Mouse (Mus musculus): ENCODE results near the gene Suclg2. TPM values are rescaled to one million over a fixed set of nuclear protein-coding genes. Genes with fewer than 3 reads are reported as not detected.

The Suclg2 gene
- polyA plus RNA-seq, 1 experiment from 2014 or later: 51.5 TPM

DNA sequence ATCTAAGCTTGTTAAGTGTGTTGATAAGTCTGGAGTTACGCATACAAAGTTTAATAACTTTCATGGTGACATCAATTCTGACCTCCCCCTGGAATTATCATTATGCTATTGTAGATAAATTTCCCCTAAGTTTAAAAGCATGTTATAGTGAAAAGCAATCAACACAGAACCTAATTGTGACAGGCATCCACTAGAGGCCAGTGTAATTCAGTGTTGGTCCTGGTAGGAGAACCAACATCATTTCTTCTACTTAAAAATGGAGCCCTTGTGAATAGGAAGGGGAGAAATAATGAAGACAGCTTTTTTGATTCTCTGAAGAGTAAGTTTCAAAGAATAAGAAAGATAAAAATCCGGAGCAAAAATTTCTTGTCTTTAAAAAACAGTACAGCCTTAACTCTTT lies 200.2 kb downstream of the Suclg2 start:
- H3K9me3 ChIP-seq (replicated peaks): no peaks in the 10 kb centered on the region
- no peak overlapping the region for H3K27ac ChIP-seq (replicated peaks)
- H3K36me3 ChIP-seq: no peaks in the 10 kb centered on the region; the same call in 1 of the 2 replicates
- H3K27me3 ChIP-seq (ENCODE audit: low read depth, poor library complexity, severe bottlenecking): no peaks in the 10 kb centered on the region
- no peak overlapping the region for H3K4me3 ChIP-seq
- no peak for DNase-seq (ENCODE audit: low spot score)
- no peaks in the 10 kb centered on the region; the same call in 1 of the 2 replicates for H3K4me1 ChIP-seq
- WGBS: 91% methylated on average over 2 of the region's 2 CpGs

DNA sequence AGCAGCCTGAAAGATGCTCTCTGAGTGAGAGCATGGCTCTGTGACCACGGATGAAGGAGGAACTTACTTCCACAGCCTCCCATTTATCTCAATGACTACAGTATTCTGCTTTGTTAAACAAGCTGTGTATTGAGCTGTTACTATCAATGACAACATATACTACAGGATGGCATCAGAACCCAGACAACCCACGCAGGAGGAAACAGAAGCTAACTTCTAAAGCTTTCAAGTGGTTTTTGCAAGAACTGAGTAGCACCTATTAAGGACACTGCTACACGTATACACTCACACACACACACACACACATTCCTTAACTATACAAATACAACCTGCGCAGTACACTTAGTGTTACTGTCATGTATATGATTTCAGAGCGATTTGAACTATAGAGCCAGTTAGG lies 202.9 kb downstream of the Suclg2 start:
- no peaks in the 10 kb centered on the region for H3K27me3 ChIP-seq (ENCODE audit: low read depth, poor library complexity, severe bottlenecking)
- no peak for DNase-seq (ENCODE audit: low spot score)
- no peak overlapping the region for H3K4me3 ChIP-seq
- no peak overlapping the region for H3K27ac ChIP-seq (replicated peaks)
- no peaks in the 10 kb centered on the region; the same call in 1 of the 2 replicates for H3K4me1 ChIP-seq
- no peaks in the 10 kb centered on the region for H3K9me3 ChIP-seq (replicated peaks)
- WGBS: 90% methylated on average over 5 of the region's 5 CpGs
- H3K36me3 ChIP-seq: 0 out of 2 replicates have a peak, but pooled peaks cover 3% of the 10 kb centered on the region

DNA sequence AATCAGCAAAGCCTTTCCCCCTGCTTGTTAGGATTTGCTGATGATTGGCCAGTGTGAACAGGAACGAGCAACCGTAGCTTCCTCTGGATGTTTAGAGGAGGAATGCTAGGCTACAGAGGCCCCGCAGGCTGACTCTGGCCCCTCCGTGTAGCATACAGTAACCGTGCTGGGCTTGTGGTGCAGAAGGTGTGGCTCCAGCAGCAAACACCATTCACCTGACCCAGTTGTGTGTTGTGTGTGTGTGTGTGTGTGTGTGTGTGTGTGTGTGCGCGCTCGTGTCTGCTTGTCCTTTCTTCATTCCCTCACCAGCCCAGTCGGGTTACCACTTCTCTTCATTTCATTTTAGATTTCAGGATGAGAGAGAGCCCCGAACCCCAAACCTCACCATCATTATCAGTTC lies 203.9 kb downstream of the Suclg2 start:
- H3K27me3 ChIP-seq (ENCODE audit: low read depth, poor library complexity, severe bottlenecking): no peaks in the 10 kb centered on the region
- 0 out of 2 replicates have a peak, but pooled peaks cover 3% of the 10 kb centered on the region for H3K36me3 ChIP-seq
- H3K4me3 ChIP-seq: no peak overlapping the region
- DNase-seq (ENCODE audit: low spot score): no peak
- H3K27ac ChIP-seq (replicated peaks): no peak overlapping the region
- no peaks in the 10 kb centered on the region for H3K9me3 ChIP-seq (replicated peaks)
- WGBS: 92% methylated on average over 10 of the region's 10 CpGs
- no peaks in the 10 kb centered on the region; the same call in 1 of the 2 replicates for H3K4me1 ChIP-seq

DNA sequence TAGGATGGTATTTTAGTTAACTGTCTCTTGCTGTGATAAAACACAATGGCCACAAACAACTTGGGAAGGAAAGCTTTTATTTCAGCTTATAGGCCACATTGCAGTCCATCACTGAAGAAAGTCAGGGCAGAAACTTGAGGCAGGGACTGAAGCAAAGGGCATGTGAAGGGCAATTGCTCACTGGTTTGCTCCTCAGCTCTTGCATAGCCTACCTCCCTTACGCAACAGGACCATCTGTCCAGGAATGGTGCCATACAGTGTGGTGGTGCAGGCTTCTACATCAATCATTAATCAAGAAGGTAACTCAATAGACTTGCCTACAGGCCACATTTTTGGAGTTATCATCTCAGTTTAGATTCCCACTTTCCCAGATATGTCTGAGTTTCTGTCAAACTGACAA lies 206.9 kb downstream of the Suclg2 start:
- H3K27me3 ChIP-seq (ENCODE audit: low read depth, poor library complexity, severe bottlenecking): no peaks in the 10 kb centered on the region
- H3K9me3 ChIP-seq (replicated peaks): no peaks in the 10 kb centered on the region; the same call in 1 of the 2 replicates
- H3K4me1 ChIP-seq: no peaks in the 10 kb centered on the region
- H3K4me3 ChIP-seq: no peak overlapping the region
- no peak for DNase-seq (ENCODE audit: low spot score)
- no peak overlapping the region for H3K27ac ChIP-seq (replicated peaks)
- 0 out of 2 replicates have a peak, but pooled peaks cover 3% of the 10 kb centered on the region for H3K36me3 ChIP-seq
- WGBS: 97% methylated on average over 1 of the region's 1 CpGs

DNA sequence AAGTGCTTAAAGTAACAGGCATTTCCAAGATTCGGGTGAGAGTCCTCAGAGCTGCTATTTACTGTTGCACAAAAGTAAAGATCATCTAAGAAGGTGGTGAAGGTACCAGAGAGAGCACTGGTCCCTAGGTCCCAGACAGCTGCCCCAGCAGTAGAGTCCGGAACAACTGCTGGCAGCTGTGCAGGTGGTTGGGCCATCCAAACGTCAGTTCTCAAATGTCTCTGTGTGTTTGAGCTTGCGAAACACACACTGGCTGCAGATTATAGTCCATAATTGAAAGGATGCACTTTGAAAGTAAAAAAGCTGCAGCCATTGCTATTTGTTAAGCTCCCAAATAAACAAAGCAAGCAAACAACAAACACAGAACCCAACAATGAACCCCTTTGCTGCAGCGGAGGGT lies 217.8 kb downstream of the Suclg2 start:
- no peaks in the 10 kb centered on the region for H3K36me3 ChIP-seq
- H3K27ac ChIP-seq (replicated peaks): no peak overlapping the region
- H3K4me1 ChIP-seq: peaks cover 10% of the 10 kb centered on the region
- no peaks in the 10 kb centered on the region for H3K27me3 ChIP-seq (ENCODE audit: low read depth, poor library complexity, severe bottlenecking)
- 0 out of 2 replicates have a peak, but pooled peaks cover under 1% of the 10 kb centered on the region for H3K9me3 ChIP-seq (replicated peaks)
- no peak overlapping the region for H3K4me3 ChIP-seq
- 85% methylated on average over 5 of the region's 5 CpGs for WGBS
- DNase-seq (ENCODE audit: low spot score): no peak

DNA sequence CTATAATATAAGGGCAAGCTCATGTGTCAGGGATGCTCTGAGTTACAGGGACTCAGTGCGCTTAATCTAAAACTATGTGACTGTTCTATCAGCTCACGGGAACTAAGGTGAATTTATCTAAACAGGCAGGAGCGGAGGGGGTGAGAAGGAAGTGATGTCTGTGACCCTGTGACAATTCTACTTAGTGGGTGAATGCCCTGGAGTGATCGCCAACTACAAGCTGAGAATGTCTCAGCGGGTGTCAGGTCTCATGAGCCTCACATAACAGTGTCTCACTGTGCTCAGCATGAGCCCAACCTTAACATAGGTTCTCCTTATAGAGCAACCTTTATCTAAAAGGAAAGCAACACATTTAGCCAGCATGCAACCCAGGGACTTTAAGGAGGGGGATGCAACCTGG lies 219.0 kb downstream of the Suclg2 start:
- Histone ChIP-seq H3K4me3 (no peak overlapping the region), H3K36me3 (no peaks in the 10 kb centered on the region), H3K27ac (replicated peaks) (no peak overlapping the region), H3K4me1 (peaks cover 6% of the 10 kb centered on the region), H3K9me3 (replicated peaks) (no peaks in the 10 kb centered on the region), H3K27me3 (ENCODE audit: low read depth, poor library complexity, severe bottlenecking) (no peaks in the 10 kb centered on the region)
- 77% methylated on average over 5 of the region's 5 CpGs for whole genome bisulfite sequencing
- no peak for DNase-seq (ENCODE audit: low spot score)

DNA sequence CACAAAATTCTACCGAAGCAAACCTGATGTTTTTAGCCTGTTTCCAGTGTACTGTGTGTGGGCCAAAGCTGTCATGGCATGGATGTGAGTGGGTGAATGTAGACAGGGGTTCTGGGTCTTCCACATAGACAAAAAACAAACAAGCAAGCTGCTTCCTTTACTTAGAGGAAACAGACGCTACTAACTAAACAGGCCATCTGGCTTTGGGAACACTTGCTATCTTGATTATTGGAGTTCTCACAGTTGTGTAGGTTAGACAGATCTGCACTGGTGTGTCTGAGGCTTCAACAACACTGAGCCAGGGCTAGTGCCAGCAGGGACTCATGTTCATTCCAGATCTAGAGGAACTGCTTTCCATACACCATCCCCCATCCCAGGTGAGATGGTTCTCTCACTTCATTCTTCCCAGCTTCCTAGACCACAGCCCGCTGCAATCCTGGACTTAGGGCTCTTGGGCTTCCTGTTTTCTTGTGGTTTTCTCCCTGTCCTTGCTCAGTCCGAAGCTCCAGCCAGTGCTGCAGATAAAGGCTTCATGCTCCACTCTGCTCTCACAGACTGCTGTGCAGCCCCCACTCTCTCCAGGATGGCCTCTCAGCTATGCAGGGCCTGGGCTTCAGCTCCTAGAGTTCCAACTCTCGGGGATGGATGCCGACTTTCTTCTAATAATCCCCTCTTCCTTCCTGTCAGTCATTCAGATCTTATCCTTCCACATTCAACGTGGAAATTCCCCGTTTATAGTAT lies 226.2 kb downstream of the Suclg2 start:
- DNase-seq (ENCODE audit: low spot score): no peak
- Histone ChIP-seq H3K4me3 (no peak overlapping the region), H3K27me3 (ENCODE audit: low read depth, poor library complexity, severe bottlenecking) (no peaks in the 10 kb centered on the region), H3K36me3 (no peaks in the 10 kb centered on the region), H3K9me3 (replicated peaks) (no peaks in the 10 kb centered on the region), H3K27ac (replicated peaks) (no peak overlapping the region), H3K4me1 (0 out of 2 replicates have a peak, but pooled peaks cover 4% of the 10 kb centered on the region)
- 80% methylated on average over 8 of the region's 8 CpGs for WGBS

DNA sequence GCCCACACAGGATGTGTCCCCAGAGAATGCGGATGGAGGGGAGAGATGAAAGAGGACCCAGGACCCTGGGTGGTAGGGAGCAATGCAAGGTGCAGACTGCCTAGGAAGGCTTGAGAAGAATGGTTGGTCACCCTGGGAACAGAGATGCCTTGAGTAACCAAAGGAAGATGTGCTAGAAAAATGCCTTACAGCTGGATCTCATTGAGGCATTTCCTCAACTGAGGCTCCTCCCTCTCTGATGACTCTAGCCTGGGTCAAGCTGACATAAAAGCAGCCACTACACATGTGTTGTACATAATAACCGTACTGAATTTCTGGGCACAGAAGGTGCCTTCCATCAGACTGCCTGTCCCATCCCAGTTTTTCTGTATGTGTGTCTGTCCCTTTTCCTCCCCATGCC lies 227.6 kb downstream of the Suclg2 start:
- Histone ChIP-seq H3K9me3 (replicated peaks) (no peaks in the 10 kb centered on the region), H3K27ac (replicated peaks) (no peak overlapping the region), H3K4me3 (no peak overlapping the region), H3K4me1 (0 out of 2 replicates have a peak, but pooled peaks cover 4% of the 10 kb centered on the region), H3K36me3 (no peaks in the 10 kb centered on the region), H3K27me3 (ENCODE audit: low read depth, poor library complexity, severe bottlenecking) (no peaks in the 10 kb centered on the region)
- no peak for DNase-seq (ENCODE audit: low spot score)
- WGBS: 68% methylated on average over 2 of the region's 2 CpGs

DNA sequence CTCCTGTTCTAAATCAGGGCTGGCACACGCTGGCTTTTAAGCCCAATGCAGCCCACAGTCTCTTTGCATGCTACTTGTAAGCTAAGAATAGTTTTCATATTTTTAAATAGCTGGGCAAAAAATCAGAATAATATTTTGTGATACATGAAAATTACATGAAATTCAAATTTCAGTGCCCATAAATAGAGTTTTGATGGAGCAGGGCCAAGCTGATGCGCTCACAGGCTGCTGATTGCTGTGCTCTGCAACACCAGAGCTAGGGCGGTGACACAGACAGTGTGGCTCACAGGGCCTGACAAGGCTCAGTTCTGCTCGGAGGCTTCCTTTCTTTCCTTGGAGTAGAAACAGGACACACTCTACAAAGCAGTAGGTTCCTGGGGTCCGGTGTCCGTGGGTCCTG lies 232.8 kb downstream of the Suclg2 start:
- Histone ChIP-seq H3K36me3 (no peaks in the 10 kb centered on the region), H3K27ac (replicated peaks) (no peak overlapping the region), H3K27me3 (ENCODE audit: low read depth, poor library complexity, severe bottlenecking) (no peaks in the 10 kb centered on the region), H3K4me3 (no peak overlapping the region), H3K4me1 (0 out of 2 replicates have a peak, but pooled peaks cover 2% of the 10 kb centered on the region), H3K9me3 (replicated peaks) (no peaks in the 10 kb centered on the region)
- 86% methylated on average over 6 of the region's 6 CpGs for WGBS
- no peak for DNase-seq (ENCODE audit: low spot score)

DNA sequence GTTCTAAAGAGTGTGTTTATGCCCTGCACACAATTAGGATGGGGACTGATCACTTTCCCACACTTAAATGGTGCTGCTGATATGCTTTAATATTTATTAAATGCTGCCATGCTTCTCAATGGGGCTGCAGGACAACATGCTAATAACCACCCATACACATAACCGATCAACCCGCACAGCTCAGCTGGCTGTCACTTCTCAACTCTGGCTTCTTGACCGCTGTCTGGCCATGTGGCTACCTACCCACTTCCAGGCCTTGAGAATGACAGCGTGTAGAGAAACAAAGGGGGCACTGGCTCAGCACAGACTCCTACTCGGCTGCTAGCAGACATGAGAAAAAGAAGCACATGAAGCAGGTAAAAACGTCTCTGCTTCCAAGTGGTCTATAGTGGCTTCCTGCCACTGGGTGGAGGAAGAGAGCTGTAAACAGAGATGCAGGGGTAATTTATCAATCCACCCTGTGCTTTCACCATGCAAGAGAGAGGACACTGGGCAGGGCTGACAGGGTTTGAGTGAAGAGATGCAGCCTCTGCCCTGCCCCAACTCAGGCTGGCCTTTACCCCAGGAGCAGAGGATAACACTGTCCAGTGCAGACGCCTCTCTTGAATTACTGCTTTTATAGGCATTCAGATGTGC lies 234.3 kb downstream of the Suclg2 start:
- peaks cover 6% of the 10 kb centered on the region; the same call in 1 of the 2 replicates for H3K36me3 ChIP-seq
- no peaks in the 10 kb centered on the region for H3K27me3 ChIP-seq (ENCODE audit: low read depth, poor library complexity, severe bottlenecking)
- WGBS: 67% methylated on average over 7 of the region's 7 CpGs
- peak; percentile 45 for DNase-seq (ENCODE audit: low spot score)
- H3K9me3 ChIP-seq (replicated peaks): no peaks in the 10 kb centered on the region; the same call in 1 of the 2 replicates
- H3K4me1 ChIP-seq: no peaks in the 10 kb centered on the region
- no peak overlapping the region for H3K4me3 ChIP-seq
- no peak overlapping the region for H3K27ac ChIP-seq (replicated peaks)

DNA sequence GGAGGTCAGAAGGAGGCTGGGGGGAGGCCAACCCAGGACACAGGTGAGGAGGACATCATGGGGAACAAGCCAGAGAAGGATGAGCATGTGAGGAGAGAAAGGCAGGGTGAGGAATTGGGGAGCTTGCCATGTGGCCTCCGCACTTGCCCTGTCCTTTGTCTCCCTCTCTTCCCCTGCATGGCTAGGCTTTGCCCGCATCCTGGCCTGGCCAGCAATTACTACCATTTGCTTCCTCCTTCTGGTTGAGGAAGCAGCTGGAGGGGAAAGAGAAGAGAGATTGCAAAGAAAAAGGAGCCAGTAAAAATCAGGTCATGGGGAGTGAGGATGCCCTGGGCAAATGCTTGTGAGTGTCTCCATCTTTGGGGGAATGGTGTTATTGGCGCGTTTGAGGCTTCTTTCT lies 234.9 kb downstream of the Suclg2 start:
- Histone ChIP-seq H3K36me3 (peaks cover 6% of the 10 kb centered on the region; the same call in 1 of the 2 replicates), H3K9me3 (replicated peaks) (no peaks in the 10 kb centered on the region; the same call in 1 of the 2 replicates), H3K4me3 (no peak overlapping the region), H3K4me1 (no peaks in the 10 kb centered on the region), H3K27ac (replicated peaks) (no peak overlapping the region), H3K27me3 (ENCODE audit: low read depth, poor library complexity, severe bottlenecking) (no peaks in the 10 kb centered on the region)
- no peak for DNase-seq (ENCODE audit: low spot score)
- 93% methylated on average over 4 of the region's 4 CpGs for WGBS

DNA sequence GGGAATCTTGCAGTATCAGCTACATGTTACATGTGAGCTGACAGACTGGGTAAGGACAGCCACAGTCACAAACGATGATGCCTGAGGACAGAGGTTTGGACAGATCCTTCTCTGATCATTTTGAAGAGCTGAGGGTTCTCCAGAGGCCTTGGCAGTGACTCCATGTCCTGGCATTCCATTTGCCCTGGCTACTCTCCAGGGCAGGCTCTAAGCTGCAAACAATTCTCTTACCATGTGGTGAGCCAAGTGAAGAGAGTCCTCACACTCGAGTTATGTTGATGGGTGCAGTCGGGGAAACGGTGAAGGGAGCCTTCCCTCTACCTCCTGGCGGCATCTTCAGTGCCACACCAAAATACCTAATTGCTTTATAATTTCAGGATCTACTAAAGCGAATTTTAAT lies 235.5 kb downstream of the Suclg2 start:
- Histone ChIP-seq H3K27me3 (ENCODE audit: low read depth, poor library complexity, severe bottlenecking) (no peaks in the 10 kb centered on the region), H3K4me3 (no peak overlapping the region), H3K9me3 (replicated peaks) (no peaks in the 10 kb centered on the region; the same call in 1 of the 2 replicates), H3K4me1 (no peaks in the 10 kb centered on the region), H3K36me3 (peaks cover 6% of the 10 kb centered on the region; the same call in 1 of the 2 replicates), H3K27ac (replicated peaks) (0 out of 2 replicates have a peak overlapping the region, but pooled peaks have one; percentile 9)
- no peak for DNase-seq (ENCODE audit: low spot score)
- WGBS: 91% methylated on average over 6 of the region's 6 CpGs

DNA sequence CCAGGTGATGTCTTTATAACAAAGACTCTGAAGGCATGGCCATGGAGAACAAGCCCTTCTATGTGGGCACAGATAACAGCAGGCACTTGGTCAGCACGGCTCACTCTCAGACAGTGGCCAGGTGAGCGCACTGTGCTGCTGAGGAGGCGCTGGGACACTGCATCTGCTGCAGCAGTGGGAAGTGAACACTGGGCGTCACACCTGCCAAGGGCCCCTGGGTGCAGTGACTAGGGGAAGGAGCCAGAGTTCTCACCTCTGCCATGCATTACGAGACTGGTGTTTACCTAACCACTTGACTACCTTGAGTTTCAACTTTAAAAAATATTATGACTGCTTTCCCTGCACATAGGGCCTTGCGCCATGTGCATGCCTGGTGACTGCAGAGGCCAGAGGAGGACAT lies 238.8 kb downstream of the Suclg2 start:
- no peaks in the 10 kb centered on the region for H3K27me3 ChIP-seq (ENCODE audit: low read depth, poor library complexity, severe bottlenecking)
- H3K9me3 ChIP-seq (replicated peaks): no peaks in the 10 kb centered on the region; the same call in 1 of the 2 replicates
- WGBS: 94% methylated on average over 6 of the region's 6 CpGs
- H3K36me3 ChIP-seq: peaks cover 12% of the 10 kb centered on the region; the same call in 1 of the 2 replicates
- no peaks in the 10 kb centered on the region for H3K4me1 ChIP-seq
- DNase-seq (ENCODE audit: low spot score): no peak
- no peak overlapping the region for H3K27ac ChIP-seq (replicated peaks)
- H3K4me3 ChIP-seq: no peak overlapping the region
